Mouse (Mus musculus): Measurements from ENCODE around the gene Cacng4.

GRCm38 (mm10) chr11:107792136-107792535 is 2.2 kb downstream of the Cacng4 start:
- TF ChIP-seq EP300 (optimal IDR thresholded peaks at IDR 0.05) (no peak), CTCF (IDR thresholded peaks at IDR 0.05; ENCODE audit: low read depth) (no peak)

Data from stomach, postnatal 0 days (tissue).